Comparison of ENCODE assay signal across 21 mouse cellular contexts in genomic region chr12:89794741-89795140, GRCm38 (mm10).
DNase-seq lines count a peak whose midpoint lies in the region; ATAC-seq lines count a peak whose summit lies in the region.
"Had no signal": no experiment of that assay in that cellular context is flagged by ENCODE, and none has a peak within 500 bp of the region (broad histone marks: within the 10 kb centered on the region; RNA-seq: fewer than 3 reads in every experiment).

No protein-coding gene starts in this region.

- intact Hi-C loops in left cerebral cortex, postnatal 25 days (cut with DNase I): loop anchor here (5.0 kb wide), 1 partner anchor 142 kb away; no protein-coding TSS in a partner anchor

- ATAC-seq in frontal cortex, adult (ENCODE audit: low TSS enrichment): peak; percentile 54
- no peak for ATAC-seq in cerebellum, adult (ENCODE audit: insufficient number of reproducible peaks, low FRiP score, low TSS enrichment)
- ATAC-seq: activated CD4-positive, CD25-positive, alpha-beta regulatory T cell, adult 4 months; forebrain, embryonic 15.5 days; hindbrain, postnatal 0 days had no signal

- no peak for DNase-seq in frontal cortex, postnatal 36 days (ENCODE audit: low spot score in 2 of 2)
- peak; percentile 16 to 74 for DNase-seq in left cerebral cortex, postnatal 25 days (ENCODE audit: low spot score in 2 of 2)
- no peak for DNase-seq in left cerebral cortex, adult 11 months (ENCODE audit: low spot score)
- DNase-seq in right cerebral cortex, adult 2 months (ENCODE audit: low spot score in 2 of 2): peak; percentile 53
- DNase-seq in right cerebral cortex, postnatal 4 days: no peak
- DNase-seq: adrenal gland, adult 8-10 months; adrenal gland, postnatal 25 days; cerebellum, adult 11 months; cerebellum, adult 2 months; cerebellum, adult 9-11 months; cerebellum, postnatal 25 days; gastrocnemius, postnatal 10 days; gastrocnemius, postnatal 36 days; heart, adult 2 months; heart, postnatal 14 days; heart, postnatal 4 days had no signal

Comparison
In these comparisons a context has a peak if more than half of its experiments do, and no peak if none do; other contexts are left out.
1. DNase-seq: peak in left cerebral cortex, postnatal 25 days (2 of 2) and right cerebral cortex, adult 2 months (2 of 2); none in frontal cortex, postnatal 36 days (0 of 2), left cerebral cortex, adult 11 months (single experiment) and right cerebral cortex, postnatal 4 days (single experiment).